Mouse (Mus musculus) kidney, embryonic 16.5 days (tissue): ENCODE measurements around the gene Gpr132. TPM values are rescaled to one million over a fixed set of nuclear protein-coding genes. Genes with fewer than 3 reads are reported as not detected.

Experiments
- ATAC-seq: fragments of 200-750 bp; cut with Nextera tagmentation; 2 replicates; pipeline ENCODE4 v1.8.0; 2017; ENCODE audit warnings: moderate TSS enrichment; ENCODE audit not compliant: low FRiP score, low TSS enrichment
- H3K27ac ChIP-seq: fragments of 300-500 bp; sonication (generic); 2 replicates; pipeline ENCODE4 v1.5.1; 2014; ENCODE audit warnings: low read length
- H3K27me3 ChIP-seq: fragments of 300-500 bp; sonication (generic); 2 replicates; pipeline ENCODE4 v1.6.1; 2014; ENCODE audit warnings: low read length, control low read depth, mixed read lengths; ENCODE audit not compliant: insufficient read depth
- H3K36me3 ChIP-seq: fragments of 300-500 bp; sonication (generic); 2 replicates; pipeline ENCODE4 v1.6.1; 2014; ENCODE audit warnings: low read length, control low read depth, mixed read lengths; ENCODE audit not compliant: insufficient read depth
- H3K4me1 ChIP-seq: fragments of 300-500 bp; sonication (generic); 2 replicates; pipeline ENCODE4 v1.6.1; 2014; ENCODE audit warnings: low read length, control low read depth, mixed read lengths; ENCODE audit not compliant: insufficient read depth
- H3K4me2 ChIP-seq: fragments of 300-500 bp; sonication (generic); replicated peaks from 2 replicates; pipeline ENCODE4 v1.6.1; 2014; ENCODE audit warnings: low read depth, low read length
- H3K4me3 ChIP-seq: fragments of 300-500 bp; sonication (generic); 2 replicates; pipeline ENCODE4 v1.5.1; 2014; ENCODE audit warnings: mild to moderate bottlenecking, low read length
- H3K9ac ChIP-seq: fragments of 300-500 bp; sonication (generic); replicated peaks from 2 replicates; pipeline ENCODE4 v1.6.1; 2014; ENCODE audit warnings: low read length
- H3K9me3 ChIP-seq: fragments of 300-500 bp; sonication (generic); 2 replicates; pipeline ENCODE4 v1.6.1; 2016; ENCODE audit warnings: low read length, control low read depth
- WGBS: fragments of 180-500 bp; shearing (Covaris S2); extraction: QIAGEN DNeasy Blood & Tissue Kit; methylation state at CpG from one replicate; pipeline ENCODE4 v1.1.7; 2014; 5-methylcytosine and 5-hydroxymethylcytosine counted together
- polyA plus RNA-seq: library from polyadenylated mRNA; unstranded; fragments of >200 nt; fragmentation: Nextera tagmentation; extraction: Ambion mirVana; gene quantifications from 2 replicates; pipeline ENCODE4 v1.2.1, GENCODE M21; 2015

Gpr132 gene
- polyA plus RNA-seq, 1 experiment from 2014 or later, result 0.22 TPM

DNA sequence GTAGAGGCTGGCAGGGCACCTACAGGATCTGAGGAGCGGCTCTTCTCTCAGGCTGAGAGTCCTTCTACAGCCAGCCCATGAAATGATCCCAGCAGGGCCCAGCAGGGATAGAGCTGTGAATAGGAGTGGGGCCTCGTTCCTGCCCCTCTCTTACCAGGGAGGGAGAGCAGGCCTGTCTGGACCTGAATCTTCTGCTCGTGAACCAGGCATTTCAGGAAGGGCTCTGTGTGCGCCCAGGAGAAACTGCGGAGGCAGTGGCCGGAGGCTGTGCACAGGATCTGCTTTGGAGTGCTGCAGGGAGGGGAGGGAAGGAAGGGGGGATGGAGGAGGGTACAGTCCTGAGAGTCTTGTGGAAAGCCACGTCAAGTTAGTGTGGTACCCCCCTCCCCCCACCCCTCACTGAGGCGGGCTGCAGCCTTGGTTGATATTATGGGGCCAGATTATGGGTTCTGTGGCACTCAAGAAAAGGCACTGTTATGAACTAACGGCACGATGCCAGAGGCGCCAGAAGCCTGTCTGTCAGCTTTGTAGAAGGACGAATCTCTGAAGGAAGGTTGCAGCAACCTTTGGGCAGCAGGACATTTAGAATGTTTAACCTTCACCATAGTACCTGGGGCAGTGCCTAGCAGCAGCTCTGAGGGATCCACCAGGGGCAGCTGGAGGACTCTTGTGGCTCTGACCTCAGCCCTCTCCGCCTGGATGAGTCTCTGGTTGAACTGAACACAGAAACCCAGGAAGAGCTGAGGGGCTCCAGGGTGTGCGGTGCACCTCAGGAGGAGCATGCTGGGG, 53.2 kb downstream of the Gpr132 start:
- Histone ChIP-seq H3K4me3 (no peak overlapping the region), H3K4me1 (peaks cover 5% of the 10 kb centered on the region; the same call in 1 of the 2 replicates), H3K4me2 (no peak overlapping the region), H3K9me3 (no peaks in the 10 kb centered on the region), H3K9ac (no peak overlapping the region), H3K27me3 (no peaks in the 10 kb centered on the region), H3K27ac (no peak overlapping the region), H3K36me3 (peaks cover 31% of the 10 kb centered on the region)
- WGBS, result 74% methylated on average over 14 of the region's 14 CpGs
- ATAC-seq, result no peak

DNA sequence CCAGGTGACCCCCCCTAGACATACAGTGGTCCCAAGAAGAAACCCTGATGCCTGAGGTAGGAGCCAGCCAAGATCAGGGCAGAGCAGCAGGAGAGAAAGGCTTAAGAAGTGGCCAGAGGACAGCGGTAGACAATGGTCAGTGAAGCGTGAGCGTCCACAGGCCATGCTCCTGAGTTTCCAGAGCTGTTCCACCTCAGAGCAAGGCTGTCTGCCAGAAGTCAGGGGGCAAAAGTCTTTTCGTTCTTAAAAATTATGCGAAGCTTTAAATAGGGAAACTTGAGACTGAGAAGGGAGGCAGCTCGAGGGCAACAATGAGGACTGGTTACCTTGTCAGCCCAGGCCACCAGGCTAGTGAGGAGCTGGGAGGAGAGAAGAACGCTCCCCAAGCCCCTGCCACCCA, 54.7 kb downstream of the Gpr132 start:
- WGBS, result 61% methylated on average over 7 of the region's 7 CpGs
- Histone ChIP-seq H3K9ac (no peak overlapping the region), H3K4me3 (no peak overlapping the region), H3K36me3 (peaks cover 16% of the 10 kb centered on the region), H3K9me3 (no peaks in the 10 kb centered on the region), H3K4me2 (no peak overlapping the region), H3K27me3 (no peaks in the 10 kb centered on the region), H3K27ac (peak overlapping the region; percentile 52; the same call in 1 of the 2 replicates), H3K4me1 (peaks cover 14% of the 10 kb centered on the region)
- no peak for ATAC-seq

DNA sequence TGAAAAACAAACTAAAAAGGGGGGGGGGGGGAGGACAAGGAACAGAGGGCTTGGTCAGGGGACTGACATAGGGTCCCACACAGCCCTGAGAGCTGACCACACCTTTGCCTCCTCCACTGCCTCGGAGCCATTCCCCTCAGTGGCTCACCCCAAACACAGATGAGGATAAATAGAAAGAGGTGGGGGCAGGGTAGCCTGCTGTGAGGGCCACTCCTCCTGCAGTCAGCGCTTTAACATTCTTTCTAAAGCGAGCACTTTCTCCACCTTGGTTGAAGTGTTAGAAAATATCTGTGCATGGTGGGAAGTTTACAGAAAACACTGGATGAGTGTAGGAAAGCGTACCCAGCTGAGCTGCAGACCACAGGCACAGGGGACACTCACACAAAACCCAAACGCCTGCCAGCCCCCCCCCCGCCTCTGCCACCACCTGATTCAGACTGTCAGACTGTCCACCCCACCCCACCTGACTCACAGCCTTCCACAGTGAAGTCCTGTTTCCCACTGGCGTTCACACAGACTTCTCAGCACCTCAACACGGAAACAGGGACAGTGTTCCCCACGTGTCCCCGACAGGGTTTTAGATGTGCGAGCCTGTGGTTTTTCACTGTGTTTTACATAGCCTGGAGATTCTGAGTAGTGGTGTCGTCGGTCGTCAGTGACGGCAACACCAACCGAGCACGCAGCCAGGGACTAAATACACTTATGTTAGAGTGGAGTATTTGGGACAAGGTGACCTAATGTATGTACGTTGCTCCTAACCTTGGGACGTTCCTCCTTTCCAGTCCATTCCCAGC, 57.7 kb downstream of the Gpr132 start:
- WGBS, result 65% methylated on average over 19 of the region's 19 CpGs
- peak overlapping the region; percentile 93 for H3K4me2 ChIP-seq
- peaks cover 18% of the 10 kb centered on the region for H3K4me1 ChIP-seq
- no peak for ATAC-seq
- H3K4me3 ChIP-seq, result 0 out of 2 replicates have a peak overlapping the region, but pooled peaks have one; percentile 71
- H3K9ac ChIP-seq, result peak overlapping the region; percentile 69
- H3K36me3 ChIP-seq, result peaks cover 3% of the 10 kb centered on the region; the same call in 1 of the 2 replicates
- H3K9me3 ChIP-seq, result no peaks in the 10 kb centered on the region
- no peaks in the 10 kb centered on the region for H3K27me3 ChIP-seq
- H3K27ac ChIP-seq, result no peak overlapping the region

DNA sequence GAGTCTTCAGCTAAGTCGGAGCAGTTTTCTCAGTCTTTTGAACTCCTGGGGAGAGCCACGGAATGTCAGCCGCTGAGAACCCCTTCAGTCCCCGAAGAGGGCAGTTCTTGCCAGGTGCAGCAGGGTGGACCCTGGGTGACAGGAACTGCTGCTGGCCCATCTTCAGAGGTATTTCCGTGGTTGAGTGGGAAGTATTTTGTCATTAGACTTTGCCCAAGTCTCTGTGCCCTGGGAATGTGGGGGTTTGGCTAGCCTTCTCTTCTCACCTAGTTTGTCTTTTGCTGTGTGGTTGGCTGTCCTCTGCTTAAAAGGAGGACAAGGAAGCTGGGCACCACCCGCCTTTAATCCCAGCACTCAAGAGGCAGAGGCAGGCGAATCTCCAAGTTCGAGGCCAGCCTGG, 58.4 kb downstream of the Gpr132 start:
- H3K27me3 ChIP-seq, result no peaks in the 10 kb centered on the region
- peak overlapping the region; percentile 93 for H3K4me2 ChIP-seq
- H3K27ac ChIP-seq, result peak overlapping the region; percentile 31; the same call in 1 of the 2 replicates
- peak overlapping the region; percentile 71 for H3K4me3 ChIP-seq
- peaks cover 18% of the 10 kb centered on the region for H3K4me1 ChIP-seq
- H3K9ac ChIP-seq, result peak overlapping the region; percentile 69
- 0 out of 2 replicates have a peak, but pooled peaks cover 3% of the 10 kb centered on the region for H3K36me3 ChIP-seq
- H3K9me3 ChIP-seq, result no peaks in the 10 kb centered on the region
- no peak for ATAC-seq
- 20% methylated on average over 8 of the region's 8 CpGs for WGBS

DNA sequence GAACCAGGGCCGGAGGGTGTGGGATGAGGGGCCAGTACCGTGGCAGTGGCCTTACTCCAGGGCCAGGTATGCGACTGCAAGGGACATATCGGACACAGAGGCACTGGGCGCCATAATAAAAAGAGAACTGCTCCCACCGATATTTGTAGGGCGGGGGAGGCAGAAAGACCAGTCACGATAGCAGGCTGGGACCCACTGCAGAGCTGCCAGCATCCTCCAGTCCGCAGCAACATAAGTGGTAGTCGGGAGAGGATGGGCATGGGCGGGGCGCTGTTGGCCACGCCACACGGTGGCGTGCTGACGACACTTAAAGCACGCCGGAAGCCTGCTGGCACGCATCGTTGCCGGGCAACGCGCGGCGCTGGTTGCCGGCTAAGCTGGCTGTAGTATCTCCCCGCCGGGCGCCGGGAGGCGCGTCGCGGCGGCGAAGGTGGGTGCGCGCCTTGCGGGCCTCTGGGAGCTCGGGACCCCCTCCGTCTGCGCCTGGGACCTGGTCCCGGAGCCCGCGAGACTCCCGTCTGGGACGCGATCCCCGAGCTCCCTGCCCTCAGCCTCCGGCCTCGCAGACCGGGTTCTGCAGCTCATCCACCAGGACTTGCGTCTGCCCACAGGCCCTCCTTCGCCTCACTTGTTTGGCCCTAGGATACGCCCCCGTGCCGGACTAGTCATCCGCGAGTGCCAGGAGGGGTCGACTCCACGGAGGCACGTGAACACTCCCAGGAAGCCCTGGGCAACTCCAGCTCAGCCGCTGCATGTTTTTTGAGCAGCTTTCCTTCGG, 59.3 kb downstream of the Gpr132 start, which contains the start of gene Clba1:
Gene Clba1 (plus strand): TSS at position 351 of the 778 bp plus-strand sequence.
- peak; percentile 91 for ATAC-seq
- H3K9ac ChIP-seq, result peak within 1 kb of the TSS; percentile 69
- WGBS, result under 1% methylated on average over 64 of the region's 64 CpGs
- peaks cover 18% of the 10 kb centered on the region for H3K4me1 ChIP-seq
- H3K4me3 ChIP-seq, result peak within 1 kb of the TSS; percentile 71
- H3K9me3 ChIP-seq, result no peaks in the 10 kb centered on the region
- H3K4me2 ChIP-seq, result peak within 1 kb of the TSS; percentile 93
- H3K27ac ChIP-seq, result peak within 1 kb of the TSS; percentile 31; the same call in 1 of the 2 replicates
- no peaks in the 10 kb centered on the region for H3K27me3 ChIP-seq
- no peaks in the 10 kb centered on the region for H3K36me3 ChIP-seq

DNA sequence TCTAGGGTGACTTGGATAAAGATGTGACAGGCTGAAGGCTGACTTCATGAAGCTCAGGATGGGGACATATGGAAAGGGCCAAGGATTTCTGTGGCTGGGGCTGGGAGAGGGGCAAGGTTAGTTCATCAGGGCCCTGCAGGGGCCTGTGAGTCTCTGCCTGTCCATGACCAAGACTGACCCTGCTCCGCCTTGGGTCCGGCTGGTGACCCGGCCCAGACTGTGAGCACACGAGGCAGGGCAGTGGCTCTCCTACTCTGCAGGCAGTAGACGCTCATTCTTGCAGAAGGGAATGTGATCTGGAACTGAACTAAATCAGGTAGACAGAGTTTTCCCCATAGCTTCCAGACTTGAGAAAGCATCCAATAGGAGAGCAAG, 59.8 kb downstream of the Gpr132 start:
- WGBS, result 56% methylated on average over 5 of the region's 5 CpGs
- H3K4me1 ChIP-seq, result peaks cover 18% of the 10 kb centered on the region
- no peaks in the 10 kb centered on the region for H3K36me3 ChIP-seq
- peak overlapping the region; percentile 93 for H3K4me2 ChIP-seq
- H3K27me3 ChIP-seq, result no peaks in the 10 kb centered on the region
- H3K27ac ChIP-seq, result no peak overlapping the region
- peak overlapping the region; percentile 60 for H3K9ac ChIP-seq
- peak overlapping the region; percentile 71 for H3K4me3 ChIP-seq
- no peaks in the 10 kb centered on the region for H3K9me3 ChIP-seq
- ATAC-seq, result peak; percentile 6; the same call in 1 of the 2 replicates

DNA sequence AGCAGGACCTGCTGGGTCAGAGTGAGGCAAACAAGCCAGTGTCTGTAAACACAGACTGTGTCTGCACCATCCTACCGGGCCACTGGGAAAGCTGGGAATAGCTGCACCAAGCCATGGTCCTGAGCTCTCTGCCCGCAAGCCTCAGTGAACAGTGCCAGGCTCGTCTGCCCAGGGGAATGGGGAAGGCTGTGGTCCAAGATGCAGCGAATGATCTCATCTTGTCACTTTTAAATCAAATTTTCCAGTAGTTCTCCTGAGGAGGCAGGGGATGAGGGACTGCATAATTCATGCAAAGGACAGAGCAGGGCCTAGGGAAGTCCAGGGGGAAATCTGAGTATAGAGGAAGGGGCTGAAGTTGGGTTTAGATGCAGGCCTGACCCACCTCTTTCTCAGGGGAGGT, 60.2 kb downstream of the Gpr132 start:
- peaks cover 18% of the 10 kb centered on the region for H3K4me1 ChIP-seq

DNA sequence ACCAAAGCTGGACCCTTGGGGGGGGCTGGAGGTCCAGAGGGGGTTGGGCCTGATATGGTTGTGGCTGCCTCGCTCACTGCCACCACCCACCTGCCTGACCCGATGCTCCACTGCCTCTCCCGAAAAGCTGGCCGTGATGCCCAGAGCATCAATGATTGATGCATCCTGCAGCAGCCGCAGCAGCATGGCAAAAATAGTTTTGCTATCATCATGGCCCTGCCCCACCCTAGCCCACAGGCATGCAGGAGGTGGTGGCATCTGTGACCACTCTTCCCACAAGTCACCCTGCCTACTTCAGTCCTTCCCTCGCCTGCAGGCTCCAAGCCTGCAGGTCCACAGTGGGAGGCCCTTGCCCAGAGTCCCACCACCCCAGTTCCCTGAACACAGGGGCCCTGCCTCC, 62.0 kb downstream of the Gpr132 start:
- Histone ChIP-seq H3K4me2 (no peak overlapping the region), H3K36me3 (no peaks in the 10 kb centered on the region), H3K9ac (no peak overlapping the region), H3K27ac (no peak overlapping the region), H3K4me3 (no peak overlapping the region), H3K9me3 (no peaks in the 10 kb centered on the region), H3K27me3 (peaks cover 8% of the 10 kb centered on the region; the same call in 1 of the 2 replicates), H3K4me1 (peaks cover 29% of the 10 kb centered on the region)
- WGBS, result 71% methylated on average over 6 of the region's 6 CpGs
- no peak for ATAC-seq

More for the DNA sequence above, 60.2 kb downstream of the Gpr132 start:
- ATAC-seq, result no peak
- H3K4me3 ChIP-seq, result no peak overlapping the region
- H3K36me3 ChIP-seq, result no peaks in the 10 kb centered on the region
- no peaks in the 10 kb centered on the region for H3K27me3 ChIP-seq
- H3K4me2 ChIP-seq, result no peak overlapping the region
- no peaks in the 10 kb centered on the region for H3K9me3 ChIP-seq
- H3K9ac ChIP-seq, result no peak overlapping the region
- 85% methylated on average over 4 of the region's 4 CpGs for WGBS
- no peak overlapping the region for H3K27ac ChIP-seq

DNA sequence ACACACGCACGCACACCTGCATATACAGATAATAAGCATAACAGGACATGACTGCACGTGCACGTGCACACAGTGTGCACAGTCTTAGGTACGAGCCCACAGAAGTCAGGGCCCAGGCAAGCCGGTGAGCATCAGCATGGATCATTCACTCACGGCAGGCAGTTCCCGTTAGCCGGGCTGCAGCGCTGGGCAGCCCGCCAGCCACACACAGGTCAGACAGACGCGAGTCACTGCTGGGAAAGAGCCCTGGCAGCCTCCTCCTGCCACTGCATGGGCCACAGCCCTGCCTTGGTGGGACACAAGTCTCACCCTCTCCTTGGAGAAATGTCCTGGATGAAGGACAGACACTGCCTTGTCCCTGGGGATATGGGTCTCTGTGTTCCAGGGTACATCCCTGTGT, 64.0 kb downstream of the Gpr132 start:
- Histone ChIP-seq H3K36me3 (no peaks in the 10 kb centered on the region), H3K27me3 (peaks cover 8% of the 10 kb centered on the region; the same call in 1 of the 2 replicates), H3K4me1 (peaks cover 16% of the 10 kb centered on the region), H3K9ac (no peak overlapping the region), H3K4me3 (no peak overlapping the region), H3K27ac (no peak overlapping the region), H3K9me3 (no peaks in the 10 kb centered on the region), H3K4me2 (no peak overlapping the region)
- ATAC-seq, result no peak
- 46% methylated on average over 13 of the region's 13 CpGs for WGBS
